Comparison of ENCODE assay signal across 7 mouse cellular contexts in genomic region chr19:9978431-9978951, GRCm38 (mm10). TPM values are rescaled to one million over a fixed set of nuclear protein-coding genes. Genes with fewer than 3 reads are reported as not detected.
DNase-seq lines count a peak whose midpoint lies in the region; ATAC-seq and TF ChIP-seq lines count a peak whose summit lies in the region.

No protein-coding gene starts in this region.

- TF ChIP-seq CTCF in ES-Bruce4 (IDR thresholded peaks at IDR 0.05; ENCODE audit: low read depth, low read length), result no peak
- no peak for TF ChIP-seq CTCF in stomach, postnatal 0 days (IDR thresholded peaks at IDR 0.05; ENCODE audit: low read depth)

- 37% methylated on average over 5 of the region's 5 CpGs for WGBS in stomach, postnatal 0 days

- peak; percentile 96 for TF ChIP-seq EP300 in ES-Bruce4 (IDR thresholded peaks at IDR 0.05; ENCODE audit: insufficient read depth, low read depth, low read length)
- TF ChIP-seq EP300 in stomach, postnatal 0 days (optimal IDR thresholded peaks at IDR 0.05), result no peak

- no peaks in the 10 kb centered on the region for H3K9me3 ChIP-seq in ES-Bruce4 (replicated peaks; ENCODE audit: control insufficient read depth, insufficient read depth, low read length, poor library complexity, severe bottlenecking)
- no peaks in the 10 kb centered on the region for H3K9me3 ChIP-seq in stomach, postnatal 0 days (ENCODE audit: control insufficient read depth, low read length)

- H3K9ac ChIP-seq in ES-Bruce4 (ENCODE audit: low read depth, poor library complexity, severe bottlenecking), result peak overlapping the region; percentile 49
- H3K9ac ChIP-seq in stomach, postnatal 0 days (ENCODE audit: low read length), result no peak overlapping the region

- H3K27ac ChIP-seq in ES-Bruce4 (ENCODE audit: insufficient read depth, low read length), result peak overlapping the region; percentile 79
- peak overlapping the region; percentile 71 for H3K27ac ChIP-seq in stomach, postnatal 0 days (replicated peaks)

- H3K27me3 ChIP-seq in ES-Bruce4 (ENCODE audit: control insufficient read depth, insufficient read depth, low read length, poor library complexity, severe bottlenecking), result no peaks in the 10 kb centered on the region
- H3K27me3 ChIP-seq in stomach, postnatal 0 days (ENCODE audit: control insufficient read depth, insufficient read depth, low read length), result no peaks in the 10 kb centered on the region

- no peak for TF ChIP-seq POLR2A in ES-Bruce4 (IDR thresholded peaks at IDR 0.05; ENCODE audit: insufficient read depth, low read length)

- H3K4me3 ChIP-seq in ES-Bruce4 (ENCODE audit: low read depth, low read length), result no peak overlapping the region
- H3K4me3 ChIP-seq in stomach, postnatal 0 days (ENCODE audit: low read depth, low read length), result no peak overlapping the region

- H3K4me1 ChIP-seq in ES-Bruce4 (ENCODE audit: control insufficient read depth, insufficient read depth, low read length), result peaks cover 9% of the 10 kb centered on the region
- peaks cover 8% of the 10 kb centered on the region; the same call in 1 of the 2 replicates for H3K4me1 ChIP-seq in stomach, postnatal 0 days (replicated peaks; ENCODE audit: control insufficient read depth, insufficient read depth)

- ATAC-seq in stomach, postnatal 0 days (ENCODE audit: low FRiP score, low TSS enrichment), result peak; percentile 19; the same call in 1 of the 2 replicates

- DNase-seq in 3134 (ENCODE audit: extremely low read depth, insufficient read length, low spot score), result peak; percentile 85
- DNase-seq in cerebellum, adult 9-10 months, result peak; percentile 45
- peak; percentile 83 to 89 for DNase-seq in heart, adult 9 months (ENCODE audit: low spot score in 2 of 2)
- DNase-seq in layer of hippocampus, adult 9-11 months, result peak; percentile 79
- DNase-seq in lung, postnatal 25 days (ENCODE audit: low spot score), result peak; percentile 87
- DNase-seq in stomach, postnatal 0 days (ENCODE audit: low spot score), result peak; percentile 82

- no peaks in the 10 kb centered on the region for H3K36me3 ChIP-seq in ES-Bruce4 (ENCODE audit: control insufficient read depth, insufficient read depth, low read length, poor library complexity, severe bottlenecking)
- no peaks in the 10 kb centered on the region for H3K36me3 ChIP-seq in stomach, postnatal 0 days (ENCODE audit: control insufficient read depth, insufficient read depth, low read length)

- no peak overlapping the region for H3K4me2 ChIP-seq in stomach, postnatal 0 days (replicated peaks; ENCODE audit: low read depth)

RNA-seq across cellular contexts. Expression of gene Fth1, which starts 1.9 kb away (rescaled TPM):
- 606 and 634 TPM in 2 replicates for polyA plus RNA-seq in ES-Bruce4 (2011; ENCODE audit: insufficient read depth, insufficient read length, low read depth, missing spikeins)
- 2,976 and 2,992 TPM in 2 replicates for polyA plus RNA-seq in stomach, postnatal 0 days (2015; fragmentation: Nextera tagmentation; extraction: Ambion mirVana)

RNA-seq across cellular contexts. Expression of gene Best1, which starts 22.9 kb away (rescaled TPM):
- polyA plus RNA-seq in ES-Bruce4 (2011; ENCODE audit: insufficient read depth, insufficient read length, low read depth, missing spikeins), result 1.4 and 3.1 TPM in 2 replicates
- 0.36 and 0.58 TPM in 2 replicates for polyA plus RNA-seq in stomach, postnatal 0 days (2015; fragmentation: Nextera tagmentation; extraction: Ambion mirVana)

RNA-seq across cellular contexts. Expression of gene Rab3il1, which starts 23.0 kb away (rescaled TPM):
- 3.2 and 4.1 TPM in 2 replicates for polyA plus RNA-seq in ES-Bruce4 (2011; ENCODE audit: insufficient read depth, insufficient read length, low read depth, missing spikeins)
- 14.7 and 14.8 TPM in 2 replicates for polyA plus RNA-seq in stomach, postnatal 0 days (2015; fragmentation: Nextera tagmentation; extraction: Ambion mirVana)
